ENCODE assay signal across 8 mouse cellular contexts in the genomic region with DNA sequence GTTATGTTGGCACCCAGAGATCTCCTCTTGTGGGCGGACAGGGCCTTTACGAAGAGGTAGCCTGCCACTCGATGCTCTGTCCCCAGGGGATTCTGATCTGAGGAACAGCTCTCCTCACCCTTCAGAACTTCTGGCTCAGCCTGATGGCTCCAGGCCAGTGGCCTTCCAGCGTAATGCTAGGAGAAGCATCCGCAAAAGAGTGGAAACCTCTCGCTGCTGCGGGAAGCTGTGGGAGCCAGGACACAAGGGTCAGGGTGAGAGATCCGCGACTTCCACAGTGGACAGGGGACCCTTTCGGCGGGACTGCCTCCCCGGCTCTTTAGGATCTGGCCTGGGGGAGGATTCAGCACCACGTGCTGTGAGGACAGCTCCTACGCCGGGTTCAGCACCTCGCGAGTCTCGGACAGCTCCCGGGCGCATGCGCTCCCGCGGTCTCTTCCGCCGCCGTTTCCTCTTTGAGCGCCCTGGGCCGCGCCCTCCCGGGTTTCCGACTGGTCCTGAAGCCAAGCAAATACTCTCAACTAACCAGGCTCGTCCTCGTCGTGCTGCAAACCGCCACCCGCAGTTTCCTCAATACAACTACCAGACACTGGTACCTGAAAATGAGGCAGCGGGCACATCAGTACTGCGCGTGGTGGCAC. TPM values are rescaled to one million over a fixed set of nuclear protein-coding genes. Genes with fewer than 3 reads are reported as not detected.
DNase-seq lines count a peak whose midpoint lies in the region; ATAC-seq and TF ChIP-seq lines count a peak whose summit lies in the region.

No protein-coding gene starts in this region.

- H3K27me3 ChIP-seq in heart, adult 2 months (ENCODE audit: control insufficient read depth, insufficient read depth, low read length), result peaks cover 20% of the 10 kb centered on the region
- H3K27me3 ChIP-seq in liver, embryonic 13.5 days, result peaks cover 98% of the 10 kb centered on the region
- peaks cover 76% of the 10 kb centered on the region for H3K27me3 ChIP-seq in myocyte (ENCODE audit: control insufficient read depth, insufficient read depth, insufficient read length)

- no peak for TF ChIP-seq POLR2A in heart, adult 2 months (IDR thresholded peaks at IDR 0.05; ENCODE audit: insufficient read depth, low read depth, low read length)
- TF ChIP-seq POLR2A in myocyte (IDR thresholded peaks at IDR 0.05; ENCODE audit: insufficient read length, low read depth), result no peak

- peak; percentile 56 for ATAC-seq in liver, embryonic 13.5 days (ENCODE audit: low read depth)

- WGBS in heart, adult 2 months, result 3% methylated on average over 39 of the region's 39 CpGs
- WGBS in liver, embryonic 13.5 days (ENCODE audit: insufficient replicate concordance), result 2% methylated on average over 39 of the region's 39 CpGs

- peak; percentile 51; the same call in 1 of the 2 replicates for TF ChIP-seq EP300 in heart, adult 2 months (IDR thresholded peaks at IDR 0.05; ENCODE audit: insufficient read depth, low read depth, low read length)

- no peak overlapping the region for H3ac ChIP-seq in myocyte (ENCODE audit: control insufficient read depth, insufficient read length)

- peak overlapping the region; percentile 68 for H3K4me3 ChIP-seq in layer of hippocampus, adult 2 months
- H3K4me3 ChIP-seq in heart, adult 2 months, result no peak overlapping the region
- peak overlapping the region; percentile 44 for H3K4me3 ChIP-seq in liver, embryonic 13.5 days (replicated peaks)
- H3K4me3 ChIP-seq in myocyte, result no peak overlapping the region

- no peaks in the 10 kb centered on the region for H3K79me2 ChIP-seq in heart, adult 2 months (replicated peaks; ENCODE audit: control insufficient read depth, insufficient read depth, low read length)
- H3K79me2 ChIP-seq in myocyte (ENCODE audit: control insufficient read depth, insufficient read depth), result no peaks in the 10 kb centered on the region

- peak; percentile 60 to 67 for DNase-seq in layer of hippocampus, adult 2 months (ENCODE audit: low spot score in 2 of 2)
- DNase-seq in layer of hippocampus, adult 9-11 months, result no peak
- peak; percentile 81 for DNase-seq in embryo, embryonic 9.5 days (ENCODE audit: extremely low spot score)
- DNase-seq in heart, adult 2 months, result peak; percentile 81 to 90
- DNase-seq in kidney, adult 11 months, result peak; percentile 39
- DNase-seq in liver, embryonic 13.5 days, result peak; percentile 65
- DNase-seq in spleen, postnatal 4 days (ENCODE audit: low spot score in 2 of 2), result peak; percentile 80 to 94

- no peaks in the 10 kb centered on the region for H3K9me3 ChIP-seq in liver, embryonic 13.5 days (replicated peaks)

- intact Hi-C loops in heart, adult 2 months (cut with DNase I), result loop anchor here (2.0 kb wide), 1 partner anchor 18 kb away; a partner anchor contains a TSS

- no peaks in the 10 kb centered on the region for H3K36me3 ChIP-seq in heart, adult 2 months (ENCODE audit: control insufficient read depth, insufficient read depth, low read length)
- H3K36me3 ChIP-seq in liver, embryonic 13.5 days, result no peaks in the 10 kb centered on the region
- H3K36me3 ChIP-seq in myocyte (ENCODE audit: control insufficient read depth, insufficient read depth), result no peaks in the 10 kb centered on the region

- H3K9ac ChIP-seq in heart, adult 2 months (ENCODE audit: low read depth, low read length), result no peak overlapping the region
- H3K9ac ChIP-seq in liver, embryonic 13.5 days, result no peak overlapping the region

- H3K27ac ChIP-seq in layer of hippocampus, adult 2 months, result peak overlapping the region; percentile 85
- no peak overlapping the region for H3K27ac ChIP-seq in heart, adult 2 months
- no peak overlapping the region for H3K27ac ChIP-seq in liver, embryonic 13.5 days

- H3K4me1 ChIP-seq in heart, adult 2 months (ENCODE audit: control insufficient read depth, insufficient read depth, low read length), result peaks cover 2% of the 10 kb centered on the region
- peaks cover 28% of the 10 kb centered on the region for H3K4me1 ChIP-seq in liver, embryonic 13.5 days (replicated peaks)

- TF ChIP-seq CTCF in layer of hippocampus, adult 2 months (conservative IDR thresholded peaks at IDR 0.05), result no peak
- no peak for TF ChIP-seq CTCF in heart, adult 2 months (IDR thresholded peaks at IDR 0.05)

- H3K4me2 ChIP-seq in liver, embryonic 13.5 days, result peak overlapping the region; percentile 65
- H3K4me2 ChIP-seq in myocyte (ENCODE audit: low read depth), result peak overlapping the region; percentile 65

TF ChIP-seq in myocyte, 11 proteins besides CTCF, POLR2A, EP300 and RAD21:
- TF ChIP-seq USF1 (IDR thresholded peaks at IDR 0.05; ENCODE audit: low read depth) (no peak), TCF3 (IDR thresholded peaks at IDR 0.05; ENCODE audit: insufficient read length, low read depth) (peak; percentile 39), CEBPB (IDR thresholded peaks at IDR 0.05; ENCODE audit: insufficient read depth, poor library complexity, severe bottlenecking) (no peak), REST (IDR thresholded peaks at IDR 0.05; ENCODE audit: insufficient read depth, insufficient read length) (peak; percentile 93), MAX (IDR thresholded peaks at IDR 0.05; ENCODE audit: low read depth) (peak; percentile 41)

RNA-seq across cellular contexts. Expression of a gene that starts 0.7 kb away (rescaled TPM):
- total RNA-seq in layer of hippocampus, adult 2 months (2021), result 10 to 100 TPM; 66.4 to 79.6 TPM
- under 1 TPM; 0.02 to 0.03 TPM for total RNA-seq in heart, adult 2 months (2021)
- 0.06 and 0.41 TPM in 2 replicates for polyA plus RNA-seq in heart, adult 2 months (2012; rRNA removed)
- polyA plus RNA-seq in liver, embryonic 13.5 days (2015; fragmentation: Nextera tagmentation; extraction: Ambion mirVana), result 0.03 TPM in 2 replicates
- 0.65 TPM for polyA plus RNA-seq in myocyte (2012; fragmentation: generic; extraction: Trizol)

RNA-seq across cellular contexts. Expression of a gene that starts 18.7 kb away (rescaled TPM):
- total RNA-seq in layer of hippocampus, adult 2 months (2021), result 10 to 100 TPM; 68.8 to 71.3 TPM
- 1 to 10 TPM; 7.8 to 8.9 TPM for total RNA-seq in heart, adult 2 months (2021)
- polyA plus RNA-seq in heart, adult 2 months (2012; rRNA removed), result 16.8 and 19.6 TPM in 2 replicates
- polyA plus RNA-seq in liver, embryonic 13.5 days (2015; fragmentation: Nextera tagmentation; extraction: Ambion mirVana), result 3.9 and 5.9 TPM in 2 replicates
- 5.9 TPM for polyA plus RNA-seq in myocyte (2012; fragmentation: generic; extraction: Trizol)

RNA-seq across cellular contexts. Expression of a gene that starts 26.3 kb away (rescaled TPM):
- 10 to 100 TPM; 16.6 to 22.3 TPM for total RNA-seq in layer of hippocampus, adult 2 months (2021)
- total RNA-seq in heart, adult 2 months (2021), result 10 to 100 TPM; 20.8 to 24.3 TPM
- 34.5 and 47.8 TPM in 2 replicates for polyA plus RNA-seq in heart, adult 2 months (2012; rRNA removed)
- 6.7 and 8.6 TPM in 2 replicates for polyA plus RNA-seq in liver, embryonic 13.5 days (2015; fragmentation: Nextera tagmentation; extraction: Ambion mirVana)
- 18.8 TPM for polyA plus RNA-seq in myocyte (2012; fragmentation: generic; extraction: Trizol)

RNA-seq across cellular contexts. Expression of a gene that starts 43.2 kb away (rescaled TPM):
- 100 to 1,000 TPM; 249 to 251 TPM for total RNA-seq in layer of hippocampus, adult 2 months (2021)
- 10 to 100 TPM; 19.2 to 20.6 TPM for total RNA-seq in heart, adult 2 months (2021)
- 22.3 and 25.7 TPM in 2 replicates for polyA plus RNA-seq in heart, adult 2 months (2012; rRNA removed)
- polyA plus RNA-seq in liver, embryonic 13.5 days (2015; fragmentation: Nextera tagmentation; extraction: Ambion mirVana), result 11.5 and 11.6 TPM in 2 replicates
- polyA plus RNA-seq in myocyte (2012; fragmentation: generic; extraction: Trizol), result 45.5 TPM

Comparison
In these comparisons a context has a peak if more than half of its experiments do, and no peak if none do; other contexts are left out.
1. H3K4me3 ChIP-seq: peak in layer of hippocampus, adult 2 months (single experiment) and liver, embryonic 13.5 days (single experiment); none in heart, adult 2 months (single experiment) and myocyte (single experiment).